Mouse (Mus musculus): ENCODE data around the gene Cbr1. TPM values are rescaled to one million over a fixed set of nuclear protein-coding genes. Genes with fewer than 3 reads are reported as not detected.

The Cbr1 gene
- total and polyA plus RNA-seq, 3 experiments, result 1.1 to 8.9 (median 1.7) TPM

GRCm38 (mm10) chr16:93578346-93579005, 27.2 kb upstream of the Cbr1 start (continued):
- no peak for TF ChIP-seq NRF1 (IDR thresholded peaks at IDR 0.05; ENCODE audit: low read depth, low read length)

GRCm38 (mm10) chr16:93581125-93581524, 24.5 kb upstream of the Cbr1 start:
- no peak overlapping the region for H3K4me3 ChIP-seq (replicated peaks in 1 of 3; ENCODE audit: low read depth in 2 of 3, low read length in 2 of 3, poor library complexity in 1 of 3)
- H3K4me2 ChIP-seq (ENCODE audit: insufficient read depth, low read depth, poor library complexity, severe bottlenecking), result no peak overlapping the region
- no peak overlapping the region for H3K27ac ChIP-seq (ENCODE audit: insufficient read depth, low read depth)
- H3K9ac ChIP-seq (ENCODE audit: insufficient read depth, low read depth), result no peak overlapping the region
- no peak for TF ChIP-seq SIN3A (IDR thresholded peaks at IDR 0.05; ENCODE audit: low read length)
- no peak for TF ChIP-seq MXI1 (IDR thresholded peaks at IDR 0.05; ENCODE audit: low read depth, low read length)
- TF ChIP-seq UBTF (IDR thresholded peaks at IDR 0.05; ENCODE audit: low read depth, low read length), result no peak
- TF ChIP-seq HCFC1 (IDR thresholded peaks at IDR 0.05; ENCODE audit: low read depth, low read length), result no peak
- TF ChIP-seq PAX5 (IDR thresholded peaks at IDR 0.05; ENCODE audit: low read length), result no peak
- no peak for TF ChIP-seq CHD1 (IDR thresholded peaks at IDR 0.05; ENCODE audit: low read depth, low read length)
- TF ChIP-seq CHD2 (IDR thresholded peaks at IDR 0.05; ENCODE audit: low read length), result no peak
- no peaks in the 10 kb centered on the region for H3K9me3 ChIP-seq (replicated peaks; ENCODE audit: low read length)
- H3K36me3 ChIP-seq (replicated peaks in 1 of 2; ENCODE audit: control insufficient read depth in 1 of 2, insufficient read depth in 1 of 2, low read length in 1 of 2), result peaks cover 12 to 32% of the 10 kb centered on the region in 2 experiments
- dilution Hi-C loops (cut with MboI; ENCODE audit: extremely low pct_ligation_motif_present, extremely low pct_unique_long_range_greater_than_20kb, low sequenced_read_pairs) (no loop called here), in situ Hi-C loops (cut with MboI; ENCODE audit: low pct_ligation_motif_present, low pct_unique_long_range_greater_than_20kb, low sequenced_read_pairs) (no loop called here)
- DNase-seq (ENCODE audit: extremely low read depth), result no peak
- H3K4me1 ChIP-seq (ENCODE audit: control insufficient read depth in 1 of 2, insufficient read depth in 2 of 2), result peaks cover 9 to 22% of the 10 kb centered on the region in 2 experiments
- no peaks in the 10 kb centered on the region for H3K27me3 ChIP-seq (replicated peaks)
- H3K79me2 ChIP-seq (replicated peaks; ENCODE audit: control insufficient read depth, extremely low read depth, insufficient read depth, poor library complexity, severe bottlenecking), result no peaks in the 10 kb centered on the region

- Histone ChIP-seq H3K9ac (ENCODE audit: insufficient read depth, low read depth) (no peak overlapping the region), H3K27ac (ENCODE audit: insufficient read depth, low read depth) (no peak overlapping the region), H3K27me3 (replicated peaks) (no peaks in the 10 kb centered on the region), H3K36me3 (replicated peaks in 1 of 2; ENCODE audit: control insufficient read depth in 1 of 2, insufficient read depth in 1 of 2, low read length in 1 of 2) (peaks cover 22 to 61% of the 10 kb centered on the region in 2 experiments), H3K9me3 (replicated peaks; ENCODE audit: low read length) (no peaks in the 10 kb centered on the region), H3K4me1 (ENCODE audit: control insufficient read depth in 1 of 2, insufficient read depth in 2 of 2) (peaks cover 0 to 39% of the 10 kb centered on the region in 2 experiments; a peak in 3 of 4 replicates), H3K79me2 (replicated peaks; ENCODE audit: control insufficient read depth, extremely low read depth, insufficient read depth, poor library complexity, severe bottlenecking) (no peaks in the 10 kb centered on the region), H3K4me3 (replicated peaks in 1 of 3; ENCODE audit: low read depth in 2 of 3, low read length in 2 of 3, poor library complexity in 1 of 3) (no peak overlapping the region), H3K4me2 (ENCODE audit: insufficient read depth, low read depth, poor library complexity, severe bottlenecking) (no peak overlapping the region)
- dilution Hi-C loops (cut with MboI; ENCODE audit: extremely low pct_ligation_motif_present, extremely low pct_unique_long_range_greater_than_20kb, low sequenced_read_pairs) (no loop called here), in situ Hi-C loops (cut with MboI; ENCODE audit: low pct_ligation_motif_present, low pct_unique_long_range_greater_than_20kb, low sequenced_read_pairs) (no loop called here)
- DNase-seq (ENCODE audit: extremely low read depth), result no peak
- TF ChIP-seq ETS1 (conservative IDR thresholded peaks at IDR 0.05; ENCODE audit: low read depth, low read length), result no peak
- no peak for TF ChIP-seq USF1 (IDR thresholded peaks at IDR 0.05; ENCODE audit: low read depth, low read length)
- TF ChIP-seq ZC3H11A (IDR thresholded peaks at IDR 0.05; ENCODE audit: low read depth, low read length), result no peak
- no peak for TF ChIP-seq TCF12 (IDR thresholded peaks at IDR 0.05; ENCODE audit: low read depth, low read length)
- TF ChIP-seq MAZ (IDR thresholded peaks at IDR 0.05; ENCODE audit: low read depth, low read length), result no peak
- no peak for TF ChIP-seq TBP (conservative IDR thresholded peaks at IDR 0.05; ENCODE audit: low read depth, low read length)
- no peak for TF ChIP-seq HCFC1 (IDR thresholded peaks at IDR 0.05; ENCODE audit: low read depth, low read length)
These were observed 20.5 kb upstream of the Cbr1 start for GRCm38 (mm10) chr16:93584976-93585702.
